Mouse (Mus musculus) neural tube, embryonic 11.5 days (tissue): ENCODE results near the gene Bclaf1. TPM values are rescaled to one million over a fixed set of nuclear protein-coding genes. Genes with fewer than 3 reads are reported as not detected.

Source experiments
- ATAC-seq: fragments of 200-750 bp; cut with Nextera tagmentation; 2 replicates; pipeline ENCODE4 v1.8.0; 2017; ENCODE audit warnings: moderate number of reproducible peaks, mild to moderate bottlenecking, moderate TSS enrichment, moderate library complexity; ENCODE audit not compliant: insufficient read depth, low FRiP score, low TSS enrichment
- DNase-seq: peaks from one replicate; pipeline ENCODE4 v3.0.0-alpha.2; 2015; ENCODE audit warnings: low spot score
- H3K27ac ChIP-seq: fragments of 300-500 bp; sonication (generic); 2 replicates; pipeline ENCODE4 v1.5.1; 2014; ENCODE audit warnings: low read depth, mild to moderate bottlenecking, low read length
- H3K27me3 ChIP-seq: fragments of 300-500 bp; sonication (generic); 2 replicates; pipeline ENCODE4 v1.6.1; 2014; ENCODE audit warnings: mild to moderate bottlenecking, low read length, mixed read lengths; ENCODE audit not compliant: control insufficient read depth, insufficient read depth
- H3K36me3 ChIP-seq: fragments of 300-500 bp; sonication (generic); 2 replicates; pipeline ENCODE4 v1.6.1; 2014; ENCODE audit warnings: mild to moderate bottlenecking, low read length, moderate library complexity, mixed read lengths; ENCODE audit not compliant: control insufficient read depth, insufficient read depth
- H3K4me1 ChIP-seq: fragments of 300-500 bp; sonication (generic); 2 replicates; pipeline ENCODE4 v1.6.1; 2014; ENCODE audit warnings: low read length, mixed read lengths; ENCODE audit not compliant: control insufficient read depth, insufficient read depth
- H3K4me2 ChIP-seq: fragments of 300-500 bp; sonication (generic); 2 replicates; pipeline ENCODE4 v1.6.1; 2014; ENCODE audit warnings: low read depth, mild to moderate bottlenecking, moderate library complexity
- H3K4me3 ChIP-seq: fragments of 300-500 bp; sonication (generic); 2 replicates; pipeline ENCODE4 v1.5.1; 2014; ENCODE audit warnings: low read depth, low read length
- H3K9ac ChIP-seq: fragments of 300-500 bp; sonication (generic); 2 replicates; pipeline ENCODE4 v1.6.1; 2014; ENCODE audit warnings: mild to moderate bottlenecking, low read length
- H3K9me3 ChIP-seq: fragments of 300-500 bp; sonication (generic); 2 replicates; pipeline ENCODE4 v1.6.1; 2016; ENCODE audit warnings: low read length; ENCODE audit not compliant: control insufficient read depth
- WGBS: fragments of 180-500 bp; shearing (Covaris S2); extraction: QIAGEN DNeasy Blood & Tissue Kit; methylation state at CpG from one replicate; pipeline ENCODE4 v1.1.7; 2014; 5-methylcytosine and 5-hydroxymethylcytosine counted together
- polyA plus RNA-seq: library from polyadenylated mRNA; unstranded; fragments of >200 nt; fragmentation: Nextera tagmentation; extraction: Ambion mirVana; gene quantifications from 2 replicates; pipeline ENCODE4 v1.2.1, GENCODE M21; 2014

The Bclaf1 gene
- polyA plus RNA-seq, 1 experiment from 2014 or later = 174 TPM

- H3K36me3 ChIP-seq = no peaks in the 10 kb centered on the region
- peak; percentile 93 for DNase-seq
- peak overlapping the region; percentile 90 for H3K9ac ChIP-seq
- WGBS = 0% methylated on average over 41 of the region's 54 CpGs
- ATAC-seq = peak; percentile 78
- H3K4me3 ChIP-seq = peak overlapping the region; percentile 85
- H3K4me2 ChIP-seq = peak overlapping the region; percentile 56
- H3K27me3 ChIP-seq = no peaks in the 10 kb centered on the region
- peaks cover 12% of the 10 kb centered on the region for H3K4me1 ChIP-seq
- no peaks in the 10 kb centered on the region for H3K9me3 ChIP-seq
- peak overlapping the region; percentile 100 for H3K27ac ChIP-seq
Measured at GRCm38 (mm10) chr10:20312736-20313301, 550 bp downstream of the Bclaf1 start.

- H3K4me2 ChIP-seq = peak overlapping the region; percentile 56
- peak overlapping the region; percentile 90 for H3K9ac ChIP-seq
- H3K27me3 ChIP-seq = no peaks in the 10 kb centered on the region
- ATAC-seq (no peak), DNase-seq (no peak)
- H3K9me3 ChIP-seq = no peaks in the 10 kb centered on the region
- WGBS = 50% methylated on average over 13 of the region's 13 CpGs
- H3K4me3 ChIP-seq = peak overlapping the region; percentile 85
- H3K27ac ChIP-seq = no peak overlapping the region
- peaks cover 2% of the 10 kb centered on the region for H3K36me3 ChIP-seq
- peaks cover 12% of the 10 kb centered on the region for H3K4me1 ChIP-seq
Measured at GRCm38 (mm10) chr10:20313447-20313846, 1.2 kb downstream of the Bclaf1 start.

- Histone ChIP-seq H3K4me3 (no peak overlapping the region; the same call in 1 of the 2 replicates), H3K4me1 (peaks cover 12% of the 10 kb centered on the region), H3K9me3 (no peaks in the 10 kb centered on the region), H3K27me3 (no peaks in the 10 kb centered on the region), H3K36me3 (peaks cover 3% of the 10 kb centered on the region), H3K9ac (no peak overlapping the region), H3K4me2 (peak overlapping the region; percentile 56; the same call in 1 of the 2 replicates), H3K27ac (no peak overlapping the region)
- DNase-seq (no peak), ATAC-seq (no peak)
- WGBS = 87% methylated on average over 4 of the region's 4 CpGs
Measured at GRCm38 (mm10) chr10:20313941-20314340, 1.7 kb downstream of the Bclaf1 start.

- Histone ChIP-seq H3K4me1 (peaks cover 12% of the 10 kb centered on the region), H3K4me3 (no peak overlapping the region), H3K27ac (no peak overlapping the region), H3K27me3 (no peaks in the 10 kb centered on the region), H3K9me3 (no peaks in the 10 kb centered on the region), H3K36me3 (peaks cover 3% of the 10 kb centered on the region), H3K4me2 (no peak overlapping the region), H3K9ac (no peak overlapping the region)
- ATAC-seq (no peak), DNase-seq (no peak)
- WGBS = 58% methylated on average over 2 of the region's 2 CpGs
Measured at GRCm38 (mm10) chr10:20314797-20315196, 2.5 kb downstream of the Bclaf1 start.

- H3K9ac ChIP-seq = no peak overlapping the region
- WGBS = 77% methylated on average over 5 of the region's 5 CpGs
- H3K27ac ChIP-seq = no peak overlapping the region
- H3K4me2 ChIP-seq = no peak overlapping the region
- no peaks in the 10 kb centered on the region for H3K27me3 ChIP-seq
- peaks cover 5% of the 10 kb centered on the region for H3K36me3 ChIP-seq
- ATAC-seq (no peak), DNase-seq (no peak)
- no peak overlapping the region for H3K4me3 ChIP-seq
- no peaks in the 10 kb centered on the region for H3K9me3 ChIP-seq
- H3K4me1 ChIP-seq = 0 out of 2 replicates have a peak, but pooled peaks cover 5% of the 10 kb centered on the region
Measured at GRCm38 (mm10) chr10:20317466-20317865, 5.2 kb downstream of the Bclaf1 start.

GRCm38 (mm10) chr10:20326226-20326625, 14.0 kb downstream of the Bclaf1 start:
- Histone ChIP-seq H3K27ac (no peak overlapping the region), H3K36me3 (peaks cover 15% of the 10 kb centered on the region), H3K27me3 (no peaks in the 10 kb centered on the region), H3K4me2 (no peak overlapping the region), H3K9me3 (no peaks in the 10 kb centered on the region), H3K9ac (no peak overlapping the region), H3K4me3 (no peak overlapping the region), H3K4me1 (no peaks in the 10 kb centered on the region)
- ATAC-seq = no peak
- DNase-seq = no peak

GRCm38 (mm10) chr10:20331262-20331661, 19.0 kb downstream of the Bclaf1 start:
- H3K4me1 ChIP-seq = no peaks in the 10 kb centered on the region
- ATAC-seq (no peak), DNase-seq (no peak)
- H3K9me3 ChIP-seq = no peaks in the 10 kb centered on the region
- no peak overlapping the region for H3K4me3 ChIP-seq
- no peak overlapping the region for H3K9ac ChIP-seq
- WGBS = 87% methylated on average over 2 of the region's 2 CpGs
- no peak overlapping the region for H3K27ac ChIP-seq
- no peaks in the 10 kb centered on the region for H3K27me3 ChIP-seq
- peaks cover 7% of the 10 kb centered on the region; the same call in 1 of the 2 replicates for H3K36me3 ChIP-seq
- H3K4me2 ChIP-seq = no peak overlapping the region

GRCm38 (mm10) chr10:20337872-20338271, 25.6 kb downstream of the Bclaf1 start:
- no peak overlapping the region for H3K4me3 ChIP-seq
- no peaks in the 10 kb centered on the region for H3K27me3 ChIP-seq
- H3K4me1 ChIP-seq = no peaks in the 10 kb centered on the region
- DNase-seq = no peak
- WGBS = 93% methylated on average over 7 of the region's 7 CpGs
- no peak overlapping the region for H3K27ac ChIP-seq
- no peaks in the 10 kb centered on the region for H3K9me3 ChIP-seq
- ATAC-seq = no peak
- no peak overlapping the region for H3K4me2 ChIP-seq
- no peak overlapping the region for H3K9ac ChIP-seq
- H3K36me3 ChIP-seq = peaks cover 9% of the 10 kb centered on the region

GRCm38 (mm10) chr10:20345736-20346135, 33.5 kb downstream of the Bclaf1 start:
- WGBS = 94% methylated on average over 1 of the region's 1 CpGs
- no peak for ATAC-seq
- no peak overlapping the region for H3K27ac ChIP-seq
- no peak overlapping the region for H3K4me2 ChIP-seq
- peaks cover 2% of the 10 kb centered on the region; the same call in 1 of the 2 replicates for H3K4me1 ChIP-seq
- no peak for DNase-seq
- H3K4me3 ChIP-seq = no peak overlapping the region
- H3K9me3 ChIP-seq = no peaks in the 10 kb centered on the region
- H3K27me3 ChIP-seq = no peaks in the 10 kb centered on the region
- no peak overlapping the region for H3K9ac ChIP-seq
- peaks cover 7% of the 10 kb centered on the region for H3K36me3 ChIP-seq
